Mouse (Mus musculus) forebrain, embryonic 11.5 days (tissue): ENCODE data around the gene Ino80e. TPM values are rescaled to one million over a fixed set of nuclear protein-coding genes. Genes with fewer than 3 reads are reported as not detected.
A peak's percentile ranks its signal among the peaks of the same experiment; 100 is the strongest.

ENCODE experiments used
- ATAC-seq: fragments of 200-750 bp; cut with Nextera tagmentation; replicated peaks from 2 replicates; pipeline ENCODE4 v1.8.0; 2017; ENCODE audit warnings: moderate TSS enrichment; ENCODE audit not compliant: low FRiP score
- DNase-seq: peaks from one replicate; pipeline ENCODE4 v3.0.0-alpha.2; 2017; ENCODE audit warnings: low spot score
- H3K27ac ChIP-seq: fragments of 300-500 bp; sonication (generic); 2 replicates; pipeline ENCODE4 v1.5.1; 2014; ENCODE audit warnings: low read depth, low read length
- H3K27me3 ChIP-seq: fragments of 300-500 bp; sonication (generic); 2 replicates; pipeline ENCODE4 v1.6.1; 2014; ENCODE audit warnings: mild to moderate bottlenecking, low read length, mixed read lengths; ENCODE audit not compliant: control insufficient read depth, insufficient read depth
- H3K36me3 ChIP-seq: fragments of 300-500 bp; sonication (generic); 2 replicates; pipeline ENCODE4 v1.6.1; 2014; ENCODE audit warnings: mild to moderate bottlenecking, low read length, moderate library complexity, mixed read lengths; ENCODE audit not compliant: control insufficient read depth, insufficient read depth
- H3K4me1 ChIP-seq: fragments of 300-500 bp; sonication (generic); replicated peaks from 2 replicates; pipeline ENCODE4 v1.6.1; 2014; ENCODE audit warnings: low read length, mixed read lengths; ENCODE audit not compliant: control insufficient read depth, insufficient read depth
- H3K4me2 ChIP-seq: fragments of 300-500 bp; sonication (generic); 2 replicates; pipeline ENCODE4 v1.6.1; 2014; ENCODE audit warnings: low read depth, mild to moderate bottlenecking, low read length, moderate library complexity, mixed read lengths; ENCODE audit not compliant: severe bottlenecking
- H3K4me3 ChIP-seq: fragments of 300-500 bp; sonication (generic); 2 replicates; pipeline ENCODE4 v1.5.1; 2014; ENCODE audit warnings: low read depth, low read length
- H3K9ac ChIP-seq: fragments of 300-500 bp; sonication (generic); 2 replicates; pipeline ENCODE4 v1.6.1; 2014; ENCODE audit warnings: low read length
- H3K9me3 ChIP-seq: fragments of 300-500 bp; sonication (generic); 2 replicates; pipeline ENCODE4 v1.6.1; 2016; ENCODE audit warnings: low read length, mixed read lengths; ENCODE audit not compliant: control insufficient read depth
- WGBS: fragments of 180-500 bp; shearing (Covaris S2); extraction: QIAGEN DNeasy Blood & Tissue Kit; methylation state at CpG from one replicate; pipeline ENCODE4 v1.1.7; 2014; 5-methylcytosine and 5-hydroxymethylcytosine counted together
- polyA plus RNA-seq: library from polyadenylated mRNA; unstranded; fragments of >200 nt; fragmentation: Nextera tagmentation; extraction: Ambion mirVana; gene quantifications from 2 replicates; pipeline ENCODE4 v1.2.1, GENCODE M21; 2014

Gene Ino80e
- polyA plus RNA-seq, 1 experiment from 2014 or later, result 118 TPM

DNA sequence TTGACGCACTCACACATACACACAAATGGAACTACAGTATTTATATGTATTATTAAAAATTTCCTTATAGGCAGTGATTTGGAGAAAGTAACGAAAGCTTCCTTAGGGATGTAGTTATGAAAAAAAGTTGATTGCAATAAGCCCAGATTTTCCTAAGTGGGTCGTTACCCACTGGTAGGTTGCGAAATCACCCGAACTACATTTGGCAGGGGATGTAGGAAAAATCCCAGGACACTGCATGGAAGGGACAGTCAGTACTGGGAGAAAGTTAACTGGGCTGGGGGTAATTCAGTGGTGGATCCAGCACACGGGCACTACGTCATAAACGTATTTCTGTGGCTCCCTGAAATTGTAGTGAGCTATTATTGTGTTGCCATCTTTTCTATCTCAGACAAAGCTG, 45.7 kb downstream of the Ino80e start:
- Histone ChIP-seq H3K9ac (no peak overlapping the region), H3K4me1 (no peaks in the 10 kb centered on the region), H3K36me3 (no peaks in the 10 kb centered on the region), H3K4me2 (no peak overlapping the region), H3K4me3 (no peak overlapping the region), H3K27ac (no peak overlapping the region), H3K27me3 (no peaks in the 10 kb centered on the region), H3K9me3 (no peaks in the 10 kb centered on the region)
- no peak for ATAC-seq
- DNase-seq, result no peak
- WGBS, result 91% methylated on average over 8 of the region's 8 CpGs

DNA sequence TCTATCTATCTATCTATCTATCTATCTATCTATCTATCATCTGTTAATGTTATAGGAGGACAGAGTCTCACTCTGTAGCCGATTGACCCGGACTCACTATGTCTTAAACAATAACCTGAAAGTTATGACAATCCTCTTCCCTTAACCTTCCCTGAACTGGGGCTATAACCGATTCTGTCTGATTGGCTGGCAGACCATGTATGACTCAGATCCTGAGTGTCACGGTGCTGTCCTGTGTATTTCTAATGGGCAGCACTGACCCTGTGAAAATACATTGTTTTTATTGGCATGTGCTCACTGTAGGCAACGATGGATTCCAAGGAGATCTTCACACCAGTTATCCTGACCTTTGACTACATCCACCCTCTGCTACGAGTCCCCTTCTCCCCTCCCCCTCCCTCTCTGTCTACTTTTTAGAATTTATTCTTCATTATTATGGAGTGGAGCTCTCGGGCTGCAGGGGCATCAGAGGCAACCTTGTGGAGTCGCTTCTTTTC, 46.4 kb downstream of the Ino80e start:
- H3K27me3 ChIP-seq, result no peaks in the 10 kb centered on the region
- 64% methylated on average over 8 of the region's 8 CpGs for WGBS
- no peak overlapping the region for H3K4me2 ChIP-seq
- no peak overlapping the region for H3K4me3 ChIP-seq
- peak; percentile 31 for DNase-seq
- no peak overlapping the region for H3K9ac ChIP-seq
- H3K9me3 ChIP-seq, result no peaks in the 10 kb centered on the region
- no peak for ATAC-seq
- H3K27ac ChIP-seq, result no peak overlapping the region
- no peaks in the 10 kb centered on the region for H3K4me1 ChIP-seq
- no peaks in the 10 kb centered on the region for H3K36me3 ChIP-seq

DNA sequence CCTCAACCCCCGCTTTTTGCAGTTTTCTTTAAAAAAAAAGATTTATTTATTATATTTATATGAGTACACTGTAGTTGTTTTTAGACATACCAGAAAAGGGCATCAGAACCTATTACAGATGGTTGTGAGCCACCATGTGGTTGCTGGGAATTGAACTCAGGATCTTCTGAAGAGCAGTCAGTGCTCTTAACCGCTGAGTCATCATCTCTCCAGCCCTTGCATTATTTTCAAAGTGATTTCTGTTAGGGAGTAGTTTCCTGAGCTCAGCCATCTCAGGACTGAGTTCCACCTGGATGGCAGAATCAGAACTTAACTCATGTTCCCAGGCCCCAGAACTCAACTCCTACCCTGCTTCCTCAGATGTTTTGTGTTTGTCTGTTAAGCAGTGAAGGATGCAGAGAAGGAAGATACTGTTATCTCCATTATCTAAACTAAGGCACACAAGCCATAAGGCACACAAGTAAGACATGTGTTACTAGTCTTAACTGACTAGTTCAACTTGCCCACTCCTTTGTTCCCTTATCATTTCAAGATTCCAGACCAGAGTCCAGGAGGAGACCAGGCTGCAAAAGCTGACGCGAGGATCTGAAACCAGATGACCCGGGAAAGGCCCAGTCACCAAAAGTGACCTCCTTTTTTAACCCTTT, 52.3 kb downstream of the Ino80e start:
- Histone ChIP-seq H3K9me3 (no peaks in the 10 kb centered on the region), H3K4me3 (no peak overlapping the region), H3K9ac (peak overlapping the region; percentile 87), H3K4me2 (peak overlapping the region; percentile 83; the same call in 1 of the 2 replicates), H3K27ac (no peak overlapping the region), H3K27me3 (no peaks in the 10 kb centered on the region), H3K36me3 (no peaks in the 10 kb centered on the region; the same call in 1 of the 2 replicates), H3K4me1 (peaks cover 8% of the 10 kb centered on the region; the same call in 1 of the 2 replicates)
- 69% methylated on average over 5 of the region's 5 CpGs for WGBS
- DNase-seq (no peak), ATAC-seq (no peak)

DNA sequence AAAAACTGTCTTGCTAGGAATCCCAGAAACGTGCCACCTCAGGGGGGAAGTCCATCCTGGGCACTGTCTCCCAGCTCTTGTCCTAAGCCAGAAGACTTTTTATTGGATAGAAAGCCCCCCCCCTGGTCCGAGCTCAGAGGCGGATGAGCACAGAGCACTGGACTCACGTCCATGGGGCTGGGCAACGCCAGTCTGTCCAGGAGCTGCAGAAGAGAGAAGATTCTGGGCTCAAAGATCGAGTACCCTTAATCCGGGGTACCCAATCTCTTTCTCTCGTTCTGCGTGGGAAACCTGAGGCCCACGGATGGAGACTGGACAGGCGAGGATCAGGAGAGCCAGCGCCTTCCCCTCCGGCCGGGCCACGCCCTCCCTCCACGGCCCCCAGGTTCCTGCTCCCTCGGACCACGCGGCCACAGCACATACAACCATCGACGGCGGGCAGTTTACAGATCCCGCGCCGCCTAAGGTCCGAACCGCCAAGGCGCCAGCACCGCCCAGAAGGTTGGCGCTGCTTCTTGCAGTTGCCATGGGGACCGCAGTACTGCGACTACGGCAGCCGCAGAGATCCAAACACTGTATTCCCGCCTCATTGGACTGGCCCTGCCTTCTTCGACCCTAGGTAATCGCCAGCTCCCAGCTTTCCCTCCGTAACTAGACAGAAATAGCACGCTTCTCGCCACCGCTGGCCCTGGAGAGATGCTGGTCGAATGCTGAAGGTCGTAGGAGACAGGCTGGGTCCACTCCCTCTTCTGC, 53.3 kb downstream of the Ino80e start:
- Histone ChIP-seq H3K4me3 (peak overlapping the region; percentile 64), H3K9me3 (no peaks in the 10 kb centered on the region), H3K36me3 (peaks cover 3% of the 10 kb centered on the region; the same call in 1 of the 2 replicates), H3K9ac (peak overlapping the region; percentile 87), H3K4me1 (peaks cover 8% of the 10 kb centered on the region; the same call in 1 of the 2 replicates), H3K4me2 (peak overlapping the region; percentile 83), H3K27me3 (no peaks in the 10 kb centered on the region), H3K27ac (peak overlapping the region; percentile 80)
- peak; percentile 95 for ATAC-seq
- WGBS, result under 1% methylated on average over 43 of the region's 43 CpGs
- DNase-seq, result peak; percentile 93

DNA sequence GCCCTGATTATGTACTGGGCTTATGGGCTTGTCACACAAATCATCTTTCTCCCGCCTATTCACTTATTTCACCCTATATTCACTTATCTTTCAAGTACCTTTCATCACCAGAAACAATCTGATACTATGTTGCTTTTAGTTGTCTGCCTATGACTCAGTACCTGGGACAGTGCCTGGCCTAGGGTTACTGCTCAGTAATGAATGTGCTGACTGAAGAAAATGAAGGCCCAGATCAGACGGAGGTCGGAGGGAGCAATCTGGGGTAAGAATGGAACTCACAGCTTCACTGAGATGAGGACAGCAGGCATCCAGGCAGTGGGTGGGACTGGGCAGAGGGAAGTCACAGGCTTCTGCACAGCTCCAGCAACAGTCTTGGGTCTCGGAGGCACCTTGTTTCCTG, 54.8 kb downstream of the Ino80e start:
- 82% methylated on average over 4 of the region's 4 CpGs for WGBS
- H3K36me3 ChIP-seq, result peaks cover 4% of the 10 kb centered on the region; the same call in 1 of the 2 replicates
- no peak for DNase-seq
- H3K27ac ChIP-seq, result no peak overlapping the region
- no peaks in the 10 kb centered on the region for H3K27me3 ChIP-seq
- peak overlapping the region; percentile 83; the same call in 1 of the 2 replicates for H3K4me2 ChIP-seq
- ATAC-seq, result no peak
- peak overlapping the region; percentile 87; the same call in 1 of the 2 replicates for H3K9ac ChIP-seq
- H3K9me3 ChIP-seq, result no peaks in the 10 kb centered on the region
- H3K4me3 ChIP-seq, result no peak overlapping the region
- H3K4me1 ChIP-seq, result peaks cover 8% of the 10 kb centered on the region; the same call in 1 of the 2 replicates

DNA sequence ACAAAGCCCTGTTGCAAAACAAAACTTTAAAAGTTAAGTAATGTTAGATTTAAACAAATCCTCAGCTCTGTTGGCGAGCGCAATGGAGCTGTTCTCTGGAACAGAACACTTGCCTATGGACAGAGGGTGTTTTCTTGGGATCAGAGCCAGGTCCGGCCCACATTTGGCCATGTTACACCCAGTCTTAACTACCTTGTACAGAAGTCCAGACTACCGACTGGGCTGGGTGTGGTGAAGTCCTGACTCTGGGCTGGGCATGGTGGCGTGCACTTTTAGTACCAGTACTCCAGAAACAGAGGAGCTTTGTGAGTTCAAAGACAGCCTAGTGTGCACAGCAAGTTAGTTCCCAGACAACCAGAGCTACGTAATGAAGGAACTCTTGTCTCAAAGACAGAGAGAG, 55.2 kb downstream of the Ino80e start:
- 91% methylated on average over 6 of the region's 6 CpGs for WGBS
- Histone ChIP-seq H3K4me1 (peaks cover 8% of the 10 kb centered on the region; the same call in 1 of the 2 replicates), H3K4me3 (no peak overlapping the region), H3K9me3 (no peaks in the 10 kb centered on the region), H3K27me3 (no peaks in the 10 kb centered on the region), H3K9ac (no peak overlapping the region), H3K4me2 (no peak overlapping the region), H3K27ac (no peak overlapping the region), H3K36me3 (peaks cover 4% of the 10 kb centered on the region; the same call in 1 of the 2 replicates)
- ATAC-seq (no peak), DNase-seq (no peak)

DNA sequence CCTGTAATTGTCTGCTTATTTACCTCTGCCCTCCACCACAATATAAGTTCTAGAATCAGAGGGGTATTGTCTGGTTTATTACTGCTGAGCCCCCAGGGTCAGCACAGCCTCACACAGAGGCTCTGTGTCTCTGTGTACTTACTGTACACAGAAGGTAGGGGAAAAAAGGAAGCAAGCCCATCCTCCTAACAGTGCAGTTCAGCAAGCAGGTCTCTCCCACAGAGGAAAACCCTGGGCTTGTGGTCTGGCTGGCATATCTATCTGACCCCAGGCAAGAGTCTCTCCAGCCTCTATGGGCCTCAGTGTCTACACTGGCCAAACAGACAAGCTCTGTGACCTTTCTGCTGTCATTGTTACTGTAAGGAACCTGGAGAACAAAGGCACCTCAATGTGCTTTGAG, 58.4 kb downstream of the Ino80e start:
- no peak for ATAC-seq
- no peak overlapping the region for H3K4me3 ChIP-seq
- H3K27ac ChIP-seq, result no peak overlapping the region
- no peak for DNase-seq
- peaks cover 4% of the 10 kb centered on the region; the same call in 1 of the 2 replicates for H3K36me3 ChIP-seq
- H3K27me3 ChIP-seq, result no peaks in the 10 kb centered on the region
- H3K4me2 ChIP-seq, result no peak overlapping the region
- H3K4me1 ChIP-seq, result peaks cover 19% of the 10 kb centered on the region
- H3K9me3 ChIP-seq, result no peaks in the 10 kb centered on the region
- H3K9ac ChIP-seq, result peak overlapping the region; percentile 8; the same call in 1 of the 2 replicates

DNA sequence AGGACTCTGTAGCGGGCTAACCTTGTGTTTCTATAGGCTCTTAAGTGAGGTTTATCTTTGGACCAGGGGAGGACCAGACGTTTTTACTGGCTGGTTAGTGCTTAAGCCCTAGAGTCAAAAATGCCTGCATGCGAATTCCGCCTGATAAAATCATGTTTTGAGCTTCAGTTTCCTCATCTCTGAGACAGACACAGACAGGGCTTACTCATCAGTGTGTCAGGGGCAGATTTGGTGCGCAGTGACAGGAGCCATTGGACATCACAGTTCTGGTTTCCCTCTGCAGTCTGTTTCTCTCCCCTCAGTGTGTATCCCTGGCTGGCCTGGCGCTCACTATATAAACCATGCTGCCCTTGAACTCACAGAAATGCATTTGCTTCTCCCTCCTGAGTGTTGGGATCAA, 59.0 kb downstream of the Ino80e start:
- no peak overlapping the region for H3K9ac ChIP-seq
- DNase-seq (no peak), ATAC-seq (no peak)
- H3K9me3 ChIP-seq, result no peaks in the 10 kb centered on the region
- peaks cover 4% of the 10 kb centered on the region; the same call in 1 of the 2 replicates for H3K36me3 ChIP-seq
- H3K27me3 ChIP-seq, result no peaks in the 10 kb centered on the region
- H3K4me1 ChIP-seq, result peaks cover 16% of the 10 kb centered on the region
- no peak overlapping the region for H3K4me2 ChIP-seq
- no peak overlapping the region for H3K4me3 ChIP-seq
- no peak overlapping the region for H3K27ac ChIP-seq
- WGBS, result 92% methylated on average over 6 of the region's 6 CpGs
